Mouse (Mus musculus) hindbrain, embryonic 16.5 days (tissue): ENCODE measurements around the gene Slmap. TPM values are rescaled to one million over a fixed set of nuclear protein-coding genes. Genes with fewer than 3 reads are reported as not detected.
"Not testable (repeated sequence)": the region's sequence is repeated elsewhere in the genome, so short reads cannot be mapped to it uniquely, and the experiment has no call there.

Source experiments
- ATAC-seq: fragments of 200-750 bp; cut with Nextera tagmentation; 2 replicates; pipeline ENCODE4 v1.8.0; 2017; ENCODE audit warnings: moderate TSS enrichment, moderate library complexity
- H3K27ac ChIP-seq: fragments of 300-500 bp; sonication (generic); 2 replicates; pipeline ENCODE4 v1.5.1; 2014; ENCODE audit warnings: low read depth, mild to moderate bottlenecking, control low read depth, low read length, moderate library complexity
- H3K27me3 ChIP-seq: fragments of 300-500 bp; sonication (generic); replicated peaks from 2 replicates; pipeline ENCODE4 v1.6.1; 2014; ENCODE audit warnings: low read length; ENCODE audit not compliant: control insufficient read depth, insufficient read depth
- H3K36me3 ChIP-seq: fragments of 300-500 bp; sonication (generic); 2 replicates; pipeline ENCODE4 v1.6.1; 2014; ENCODE audit warnings: mild to moderate bottlenecking, low read length, moderate library complexity, mixed read lengths; ENCODE audit not compliant: control insufficient read depth, insufficient read depth
- H3K4me1 ChIP-seq: fragments of 300-500 bp; sonication (generic); 2 replicates; pipeline ENCODE4 v1.6.1; 2014; ENCODE audit warnings: low read depth, low read length; ENCODE audit not compliant: control insufficient read depth, insufficient read depth
- H3K4me2 ChIP-seq: fragments of 300-500 bp; sonication (generic); 2 replicates; pipeline ENCODE4 v1.6.1; 2014; ENCODE audit warnings: mild to moderate bottlenecking, low read length, control low read depth, moderate library complexity
- H3K4me3 ChIP-seq: fragments of 300-500 bp; sonication (generic); 2 replicates; pipeline ENCODE4 v1.5.1; 2014; ENCODE audit warnings: mild to moderate bottlenecking, low read length, control low read depth, moderate library complexity
- H3K9ac ChIP-seq: fragments of 300-500 bp; sonication (generic); 2 replicates; pipeline ENCODE4 v1.6.1; 2014; ENCODE audit warnings: low read depth, mild to moderate bottlenecking, control low read depth, low read length, moderate library complexity
- H3K9me3 ChIP-seq: fragments of 300-500 bp; sonication (generic); 2 replicates; pipeline ENCODE4 v1.6.1; 2014; ENCODE audit warnings: mild to moderate bottlenecking, low read length, moderate library complexity; ENCODE audit not compliant: control insufficient read depth
- WGBS: fragments of 180-500 bp; shearing (Covaris S2); extraction: QIAGEN DNeasy Blood & Tissue Kit; methylation state at CpG from one replicate; pipeline ENCODE4 v1.1.7; 2014; 5-methylcytosine and 5-hydroxymethylcytosine counted together
- polyA plus RNA-seq: library from polyadenylated mRNA; unstranded; fragments of >200 nt; fragmentation: Nextera tagmentation; extraction: Ambion mirVana; gene quantifications from 2 replicates; pipeline ENCODE4 v1.2.1, GENCODE M21; 2015

The Slmap gene
- polyA plus RNA-seq, 1 experiment from 2014 or later: 11.4 TPM

DNA sequence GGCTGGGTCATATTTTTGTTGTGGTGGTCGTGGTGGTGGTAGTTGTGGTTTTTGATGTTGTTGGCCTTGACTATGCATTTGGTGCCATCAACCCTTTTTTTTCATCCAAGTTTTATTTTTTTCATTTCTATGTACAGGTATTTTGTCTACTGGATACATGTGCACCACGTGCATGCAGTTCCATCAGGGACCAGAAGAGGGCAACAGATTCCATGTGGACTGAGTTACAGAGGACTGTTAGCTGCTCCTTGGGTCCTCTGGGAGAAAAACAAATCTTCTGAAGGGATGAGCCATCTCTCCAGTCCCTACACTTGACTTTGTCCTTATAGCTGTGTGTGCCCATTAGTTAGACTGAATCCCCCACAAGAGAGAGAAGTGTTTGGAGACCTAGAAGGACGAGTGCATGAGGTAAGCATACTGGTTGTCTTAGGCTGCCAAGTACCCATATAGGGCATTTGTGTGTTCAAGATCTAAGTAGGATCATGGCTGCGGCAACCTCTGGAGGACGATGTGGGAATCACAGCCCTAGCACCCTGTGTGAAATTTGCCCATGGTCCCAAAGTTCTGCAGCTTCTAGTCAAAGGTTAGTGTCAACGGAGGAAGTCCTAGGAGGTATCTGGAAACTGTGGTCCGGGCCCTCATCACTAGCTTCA is 136.1 kb downstream of the Slmap start:
- WGBS: 92% methylated on average over 7 of the region's 7 CpGs
- H3K4me1 ChIP-seq: no peaks in the 10 kb centered on the region
- H3K27me3 ChIP-seq: no peaks in the 10 kb centered on the region
- H3K9me3 ChIP-seq: peaks cover 5% of the 10 kb centered on the region
- H3K36me3 ChIP-seq: no peaks in the 10 kb centered on the region
- H3K9ac ChIP-seq: no peak overlapping the region
- no peak overlapping the region for H3K4me2 ChIP-seq
- H3K4me3 ChIP-seq: no peak overlapping the region
- ATAC-seq: no peak
- H3K27ac ChIP-seq: no peak overlapping the region

DNA sequence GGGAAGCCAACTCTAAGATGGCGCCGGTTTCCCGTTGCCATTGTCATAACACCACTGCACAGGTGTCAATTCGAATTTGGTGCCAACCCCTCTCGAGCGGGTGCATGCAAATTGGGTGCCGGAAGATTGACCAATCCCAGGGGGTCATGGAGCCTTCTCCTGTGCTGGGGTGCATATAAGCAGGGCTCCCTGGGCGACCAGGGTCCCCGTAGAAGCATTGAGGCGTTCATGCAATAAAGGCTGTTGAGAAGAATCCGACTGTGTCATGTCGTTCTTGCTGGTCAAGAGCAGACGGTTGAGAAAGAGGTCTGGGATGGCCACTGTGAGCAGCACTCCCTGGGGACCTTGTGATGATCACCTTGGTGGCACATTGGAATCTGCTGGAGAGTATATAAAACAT is 142.9 kb downstream of the Slmap start:
- WGBS: 90% methylated on average over 13 of the region's 13 CpGs
- Histone ChIP-seq H3K4me3 (no peak overlapping the region), H3K9ac (no peak overlapping the region), H3K27me3 (no peaks in the 10 kb centered on the region), H3K4me1 (no peaks in the 10 kb centered on the region), H3K4me2 (no peak overlapping the region), H3K27ac (no peak overlapping the region), H3K36me3 (no peaks in the 10 kb centered on the region), H3K9me3 (peaks cover 3% of the 10 kb centered on the region; the same call in 1 of the 2 replicates)
- no peak for ATAC-seq

DNA sequence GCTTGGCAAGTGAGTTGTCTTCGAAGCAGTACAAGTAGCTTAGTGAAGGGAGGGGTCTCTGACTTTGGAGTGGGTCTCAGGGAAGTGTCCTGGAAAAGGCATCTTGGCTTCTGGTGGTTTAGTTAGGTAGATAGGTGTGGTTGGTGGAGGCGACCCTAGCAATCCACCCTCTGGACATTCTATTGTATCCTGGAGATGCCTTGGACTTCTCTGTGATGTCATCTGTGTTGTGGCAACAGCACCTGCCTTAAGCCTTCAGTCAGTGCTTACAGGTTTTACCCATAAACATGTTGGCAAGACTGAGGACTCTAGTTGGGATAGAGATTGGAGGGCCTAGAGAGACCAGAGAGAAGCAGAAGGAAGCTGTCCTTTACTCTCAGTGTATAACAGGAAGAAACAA is 145.8 kb downstream of the Slmap start:
- H3K4me3 ChIP-seq, H3K9ac ChIP-seq, H3K36me3 ChIP-seq, H3K27ac ChIP-seq, H3K27me3 ChIP-seq, H3K9me3 ChIP-seq, H3K4me1 ChIP-seq, H3K4me2 ChIP-seq, ATAC-seq: not testable (repeated sequence)
- WGBS: 96% methylated on average over 2 of the region's 2 CpGs

DNA sequence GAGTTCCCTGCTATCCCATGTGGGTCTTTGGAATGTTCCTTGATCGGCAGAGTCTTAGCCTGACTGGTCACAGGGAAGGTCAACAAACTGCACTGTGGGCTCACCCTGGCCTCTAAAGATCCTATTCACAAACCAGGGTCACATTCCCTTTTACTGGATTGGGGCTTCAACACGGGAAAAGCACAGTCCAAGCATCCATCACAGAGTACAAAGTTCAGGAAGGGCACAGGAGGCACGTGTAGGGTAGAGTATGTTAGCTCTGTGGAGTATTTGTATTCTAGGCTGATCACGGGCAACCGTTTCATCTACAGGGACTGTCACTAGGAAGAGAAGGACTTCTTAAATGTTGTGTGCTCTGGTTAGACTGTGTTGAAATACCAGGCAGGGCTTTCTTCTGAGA is 147.7 kb downstream of the Slmap start:
- not testable (repeated sequence) for H3K4me2 ChIP-seq

DNA sequence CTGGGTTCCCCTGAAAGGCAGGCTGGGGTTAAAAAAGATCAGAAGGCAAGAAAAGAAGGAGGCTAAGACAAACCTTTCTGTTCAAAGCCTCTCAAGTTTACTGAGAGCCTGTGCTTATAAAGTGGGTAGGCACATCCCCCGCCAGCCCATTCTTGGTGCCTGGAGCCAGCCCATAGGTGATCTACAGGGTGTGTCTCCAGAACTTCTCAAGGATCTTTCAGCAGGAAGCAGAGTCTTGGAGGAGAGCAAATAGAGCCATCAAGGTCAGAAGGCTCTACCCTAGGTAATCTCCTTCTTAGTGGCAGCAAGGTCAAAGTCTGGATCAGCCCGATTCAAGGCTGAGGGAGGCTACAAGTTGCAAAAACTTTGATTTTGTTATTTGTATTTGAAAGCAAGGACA is 149.1 kb downstream of the Slmap start:
- not testable (repeated sequence) for ATAC-seq, H3K4me2 ChIP-seq, H3K4me3 ChIP-seq

More for the DNA sequence above, 147.7 kb downstream of the Slmap start:
- 82% methylated on average over 5 of the region's 5 CpGs for WGBS
- not testable (repeated sequence) for ATAC-seq, H3K27ac ChIP-seq, H3K4me1 ChIP-seq, H3K9me3 ChIP-seq, H3K36me3 ChIP-seq, H3K27me3 ChIP-seq, H3K4me3 ChIP-seq, H3K9ac ChIP-seq

DNA sequence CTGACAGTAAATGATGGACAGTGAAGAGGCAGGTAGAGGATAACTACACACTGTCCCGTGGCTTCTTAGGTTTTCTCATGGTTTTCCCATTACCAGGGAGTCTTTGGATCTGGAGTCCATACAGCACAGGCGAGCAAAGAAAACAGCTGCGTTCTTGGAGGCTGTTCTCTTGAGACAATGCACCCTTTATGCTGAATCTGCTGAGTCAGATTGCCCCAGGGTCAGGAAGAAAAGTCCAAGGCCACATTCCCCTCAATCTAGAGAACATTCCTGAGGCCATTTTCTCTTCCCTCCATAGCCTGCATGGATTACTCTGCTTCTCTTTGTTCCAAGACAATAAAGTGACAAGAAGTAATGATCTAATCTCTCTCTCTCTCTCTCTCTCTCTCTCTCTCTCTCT is 155.7 kb downstream of the Slmap start:
- no peak overlapping the region for H3K9ac ChIP-seq
- no peak overlapping the region for H3K4me2 ChIP-seq
- no peak overlapping the region for H3K4me3 ChIP-seq
- WGBS: 30% methylated on average over 3 of the region's 3 CpGs
- no peaks in the 10 kb centered on the region for H3K9me3 ChIP-seq
- no peak for ATAC-seq
- H3K4me1 ChIP-seq: no peaks in the 10 kb centered on the region
- no peak overlapping the region for H3K27ac ChIP-seq
- no peaks in the 10 kb centered on the region for H3K27me3 ChIP-seq
- H3K36me3 ChIP-seq: no peaks in the 10 kb centered on the region

More for the DNA sequence above, 149.1 kb downstream of the Slmap start:
- H3K9me3 ChIP-seq, H3K4me1 ChIP-seq, H3K36me3 ChIP-seq, H3K9ac ChIP-seq, H3K27ac ChIP-seq, H3K27me3 ChIP-seq: not testable (repeated sequence)
- WGBS: 83% methylated on average over 2 of the region's 2 CpGs

DNA sequence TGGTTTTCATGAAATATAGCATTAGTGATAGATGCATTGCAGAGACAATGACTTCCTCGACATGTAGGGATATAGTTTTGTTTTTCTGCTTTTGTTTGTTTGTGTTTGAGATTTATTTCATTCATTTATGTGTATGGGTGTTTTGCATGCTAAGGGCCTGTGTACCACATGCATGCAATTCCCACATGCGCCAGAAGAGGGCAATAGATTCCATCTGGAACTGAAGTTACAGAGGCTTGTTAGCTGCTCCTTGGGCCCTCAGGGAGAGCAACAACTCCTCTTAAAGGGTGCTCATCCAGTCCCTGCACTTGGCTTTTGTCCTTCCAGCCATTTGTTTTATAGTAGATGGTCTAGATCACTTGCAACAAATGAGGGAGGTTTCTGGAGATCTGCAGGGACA is 158.1 kb downstream of the Slmap start:
- Histone ChIP-seq H3K27ac (no peak overlapping the region), H3K9me3 (no peaks in the 10 kb centered on the region), H3K36me3 (no peaks in the 10 kb centered on the region), H3K27me3 (no peaks in the 10 kb centered on the region), H3K4me1 (no peaks in the 10 kb centered on the region), H3K4me2 (no peak overlapping the region), H3K9ac (no peak overlapping the region), H3K4me3 (no peak overlapping the region)
- WGBS: 5% methylated on average over 2 of the region's 2 CpGs
- no peak for ATAC-seq

Other genes with a start within 250 kb of the Slmap start
- gene Dennd6a, start 38.9 kb upstream of the Slmap start, polyA plus RNA-seq: 14.9 and 16.7 TPM in 2 replicates
- 507 and 523 TPM in 2 replicates for gene Arf4, start 103.1 kb upstream of the Slmap start, polyA plus RNA-seq
- 9.9 and 11.1 TPM in 2 replicates for gene Pde12, start 135.0 kb upstream of the Slmap start, polyA plus RNA-seq
- gene Dnah12, start 158.3 kb upstream of the Slmap start, polyA plus RNA-seq: 0.06 and 0.10 TPM in 2 replicates